Mouse (Mus musculus) limb, embryonic 11.5 days (tissue): ENCODE measurements at regions not wholly inside any gene's neighbourhood (a gene's known extent, or its start where the extent isn't known, plus 50 kb on each side); places are given as distances from the start of the nearest gene placed in this dataset.
A peak's percentile ranks its signal among the peaks of the same experiment; 100 is the strongest.

Experiments
- ATAC-seq: fragments of 200-750 bp; cut with Nextera tagmentation; 2 replicates; pipeline ENCODE4 v1.8.0; 2017; ENCODE audit warnings: low read depth; ENCODE audit not compliant: insufficient number of reproducible peaks, low FRiP score, low TSS enrichment
- DNase-seq: peaks from one replicate; pipeline ENCODE4 v3.0.0-alpha.2; 2015; ENCODE audit warnings: low spot score
- H3K27ac ChIP-seq: fragments of 300-500 bp; sonication (generic); replicated peaks from 2 replicates; pipeline ENCODE4 v1.5.1; 2014; ENCODE audit warnings: low read depth, mild to moderate bottlenecking, low read length
- H3K27me3 ChIP-seq: fragments of 300-500 bp; sonication (generic); 2 replicates; pipeline ENCODE4 v1.6.1; 2014; ENCODE audit warnings: mild to moderate bottlenecking, low read length, mixed read lengths; ENCODE audit not compliant: control insufficient read depth, insufficient read depth
- H3K36me3 ChIP-seq: fragments of 300-500 bp; sonication (generic); 2 replicates; pipeline ENCODE4 v1.6.1; 2014; ENCODE audit warnings: mild to moderate bottlenecking, low read length, moderate library complexity, mixed read lengths; ENCODE audit not compliant: control insufficient read depth, insufficient read depth
- H3K4me1 ChIP-seq: fragments of 300-500 bp; sonication (generic); 2 replicates; pipeline ENCODE4 v1.6.1; 2014; ENCODE audit warnings: low read length, mixed read lengths; ENCODE audit not compliant: control insufficient read depth, insufficient read depth
- H3K4me2 ChIP-seq: fragments of 300-500 bp; sonication (generic); 2 replicates; pipeline ENCODE4 v1.6.1; 2014; ENCODE audit warnings: low read depth, mild to moderate bottlenecking, moderate library complexity; ENCODE audit not compliant: severe bottlenecking
- H3K4me3 ChIP-seq: fragments of 300-500 bp; sonication (generic); 2 replicates; pipeline ENCODE4 v1.5.1; 2014; ENCODE audit warnings: low read depth, low read length
- H3K9ac ChIP-seq: fragments of 300-500 bp; sonication (generic); 2 replicates; pipeline ENCODE4 v1.6.1; 2014; ENCODE audit warnings: mild to moderate bottlenecking, low read length
- H3K9me3 ChIP-seq: fragments of 300-500 bp; sonication (generic); 2 replicates; pipeline ENCODE4 v1.6.1; 2016; ENCODE audit warnings: low read length; ENCODE audit not compliant: control insufficient read depth
- WGBS: fragments of 180-500 bp; shearing (Covaris S2); extraction: QIAGEN DNeasy Blood & Tissue Kit; methylation state at CpG from one replicate; pipeline ENCODE4 v1.1.7; 2014; 5-methylcytosine and 5-hydroxymethylcytosine counted together

DNA sequence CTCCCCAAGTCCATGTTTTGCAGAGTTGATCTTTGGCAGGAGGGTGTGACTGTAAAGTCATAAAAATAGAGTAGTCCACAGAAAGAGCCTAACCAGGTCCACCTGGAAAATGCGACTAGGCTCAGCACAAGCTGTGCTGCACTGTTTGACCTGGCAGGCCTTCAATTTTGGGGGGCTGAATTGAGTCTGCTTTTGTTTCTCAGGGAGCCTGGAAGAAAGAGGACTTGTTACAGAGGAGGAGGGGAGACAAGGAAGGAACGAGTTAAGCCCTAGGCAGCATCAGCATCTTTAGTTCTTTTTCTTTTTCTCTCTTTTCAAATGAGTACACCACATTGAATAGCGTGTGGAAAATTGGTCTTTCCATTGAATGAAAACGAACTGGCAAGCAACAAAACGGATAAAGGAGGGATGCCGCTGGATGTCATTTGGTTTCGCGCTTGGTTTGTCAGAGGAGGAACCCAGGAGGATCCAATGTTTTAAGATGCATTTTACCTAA is 516.1 kb downstream of the Gja1 start:
- Histone ChIP-seq H3K27ac (peak overlapping the region; percentile 48), H3K9me3 (no peaks in the 10 kb centered on the region), H3K4me1 (peaks cover 9% of the 10 kb centered on the region; the same call in 1 of the 2 replicates), H3K4me3 (no peak overlapping the region), H3K36me3 (no peaks in the 10 kb centered on the region), H3K27me3 (no peaks in the 10 kb centered on the region), H3K4me2 (no peak overlapping the region), H3K9ac (no peak overlapping the region)
- peak; percentile 63 for DNase-seq
- 59% methylated on average over 8 of the region's 8 CpGs for WGBS
- peak; percentile 94; the same call in 1 of the 2 replicates for ATAC-seq

DNA sequence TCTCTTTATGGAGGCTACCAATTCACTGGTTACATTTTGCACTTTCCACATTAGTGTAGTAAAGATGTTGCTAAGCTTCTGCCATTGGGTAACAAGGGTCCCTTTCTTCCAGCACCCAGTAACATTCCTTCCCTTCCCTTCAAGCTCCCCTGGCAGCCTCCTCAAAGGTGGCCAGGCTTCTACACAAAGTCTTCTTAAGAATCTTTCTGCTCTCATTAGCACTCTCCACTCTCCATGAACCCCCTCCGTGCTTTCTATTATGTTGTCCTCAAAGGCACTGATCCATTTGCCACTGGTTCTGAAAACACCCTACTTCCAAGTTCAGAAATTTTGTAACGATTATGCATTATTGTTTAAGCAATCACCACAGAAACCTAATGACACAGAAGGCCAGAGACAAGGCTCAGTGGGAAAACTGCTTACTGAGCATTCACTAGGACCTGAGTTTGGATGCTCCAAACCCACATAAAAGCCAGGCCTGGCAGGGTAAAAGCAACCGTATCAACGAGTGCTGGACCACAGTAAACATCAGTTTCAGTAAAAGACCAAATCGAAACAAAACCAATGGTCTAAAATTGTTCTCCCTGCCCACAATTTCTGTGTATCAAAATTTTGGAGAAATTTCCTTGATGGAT is 522.6 kb downstream of the Gja1 start:
- no peak overlapping the region for H3K27ac ChIP-seq
- no peak overlapping the region for H3K4me3 ChIP-seq
- no peak overlapping the region for H3K9ac ChIP-seq
- no peak overlapping the region for H3K4me2 ChIP-seq
- no peaks in the 10 kb centered on the region for H3K27me3 ChIP-seq
- DNase-seq (no peak), ATAC-seq (no peak)
- H3K36me3 ChIP-seq, result no peaks in the 10 kb centered on the region
- WGBS, result 86% methylated on average over 5 of the region's 5 CpGs
- no peaks in the 10 kb centered on the region for H3K9me3 ChIP-seq
- no peaks in the 10 kb centered on the region for H3K4me1 ChIP-seq

DNA sequence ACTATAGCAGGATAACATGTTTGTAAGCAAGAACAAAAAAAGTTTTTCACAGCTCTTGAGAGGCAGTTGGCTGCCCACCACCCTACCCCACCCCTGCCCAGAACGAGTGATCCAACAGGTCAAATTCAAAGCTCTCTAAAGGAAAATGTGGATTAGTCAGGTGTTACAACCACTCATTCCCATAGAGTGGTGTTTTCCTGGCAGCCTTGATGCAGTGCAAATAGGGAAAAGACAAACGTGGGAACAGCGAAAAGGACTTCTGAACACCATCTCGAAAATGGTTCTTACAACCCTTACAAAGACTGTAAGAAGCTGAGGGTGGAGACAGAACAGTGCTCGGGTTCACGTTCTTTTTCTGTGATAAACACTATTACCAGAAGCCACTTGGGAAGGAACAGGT is 523.8 kb downstream of the Gja1 start:
- ATAC-seq, result no peak
- Histone ChIP-seq H3K4me3 (no peak overlapping the region), H3K4me2 (no peak overlapping the region), H3K27me3 (no peaks in the 10 kb centered on the region), H3K36me3 (no peaks in the 10 kb centered on the region), H3K4me1 (no peaks in the 10 kb centered on the region), H3K9me3 (no peaks in the 10 kb centered on the region), H3K9ac (no peak overlapping the region), H3K27ac (no peak overlapping the region)
- no peak for DNase-seq
- 84% methylated on average over 6 of the region's 6 CpGs for WGBS

DNA sequence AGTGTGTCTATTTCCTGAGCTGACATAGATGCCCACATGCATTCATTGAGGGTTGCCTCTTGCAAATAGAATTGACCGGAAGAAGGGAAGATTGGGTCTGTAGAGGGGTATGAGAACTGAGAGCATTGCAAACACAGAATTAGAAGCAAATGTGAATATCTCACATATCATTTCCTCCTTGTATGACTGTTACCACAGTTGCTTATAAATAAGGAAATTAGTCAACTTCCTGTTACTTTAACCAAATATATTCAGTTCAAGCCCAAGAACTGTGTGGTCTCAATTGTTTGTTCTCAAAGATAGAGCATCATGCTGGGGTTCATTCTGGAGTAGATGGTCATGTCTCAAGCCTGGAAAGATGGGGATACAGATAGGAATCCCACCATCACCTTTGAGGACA is 535.6 kb downstream of the Gja1 start:
- H3K9ac ChIP-seq, result no peak overlapping the region
- no peaks in the 10 kb centered on the region for H3K9me3 ChIP-seq
- no peak for ATAC-seq
- no peaks in the 10 kb centered on the region for H3K27me3 ChIP-seq
- H3K27ac ChIP-seq, result no peak overlapping the region
- no peaks in the 10 kb centered on the region for H3K36me3 ChIP-seq
- H3K4me1 ChIP-seq, result no peaks in the 10 kb centered on the region
- no peak overlapping the region for H3K4me3 ChIP-seq
- no peak for DNase-seq
- no peak overlapping the region for H3K4me2 ChIP-seq
- 90% methylated on average over 1 of the region's 1 CpGs for WGBS

DNA sequence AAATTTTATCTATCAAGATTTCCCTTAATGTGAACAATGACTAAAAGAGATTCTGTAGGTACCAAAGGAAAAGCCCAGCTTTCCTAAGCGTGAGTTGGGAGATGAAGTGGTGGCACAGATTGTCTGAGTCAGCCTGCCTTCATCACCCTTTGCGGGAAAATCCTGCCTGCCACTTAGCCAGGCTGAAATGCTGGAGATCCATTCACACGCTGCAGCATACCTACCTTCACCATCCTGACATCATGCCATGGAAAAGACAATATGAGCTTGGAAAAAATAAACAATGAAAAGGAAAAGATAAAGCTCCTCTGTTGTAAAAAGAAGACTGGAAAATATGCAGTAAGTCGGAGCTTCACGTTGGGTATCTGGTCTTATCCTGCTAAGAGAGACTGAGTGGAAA is 537.0 kb downstream of the Gja1 start:
- Histone ChIP-seq H3K4me3 (no peak overlapping the region), H3K4me1 (no peaks in the 10 kb centered on the region), H3K27me3 (no peaks in the 10 kb centered on the region), H3K9ac (no peak overlapping the region), H3K9me3 (no peaks in the 10 kb centered on the region), H3K27ac (no peak overlapping the region), H3K36me3 (no peaks in the 10 kb centered on the region), H3K4me2 (no peak overlapping the region)
- no peak for DNase-seq
- WGBS, result 83% methylated on average over 5 of the region's 5 CpGs
- no peak for ATAC-seq

DNA sequence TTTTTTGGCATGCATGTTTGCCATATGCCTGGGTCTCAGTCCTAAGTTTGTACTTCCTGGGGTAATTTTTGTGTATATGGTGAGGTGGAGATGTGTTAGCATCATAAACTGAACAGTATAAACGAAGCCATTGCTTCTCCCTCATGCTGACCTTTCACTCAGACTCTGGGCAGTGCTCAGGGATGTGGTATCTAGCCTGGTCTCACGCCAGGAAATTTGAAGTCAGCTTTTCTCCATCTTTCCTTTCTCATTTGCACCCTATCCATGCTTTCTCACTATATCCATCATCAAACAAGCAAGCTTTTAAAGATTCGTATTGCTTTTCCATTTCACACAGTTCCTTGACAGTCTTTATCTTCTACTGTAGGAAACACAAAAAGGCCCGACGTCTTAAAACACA is 541.3 kb downstream of the Gja1 start:
- WGBS, result 78% methylated on average over 5 of the region's 5 CpGs
- ATAC-seq, result no peak
- H3K9ac ChIP-seq, result no peak overlapping the region
- no peaks in the 10 kb centered on the region for H3K36me3 ChIP-seq
- H3K9me3 ChIP-seq, result no peaks in the 10 kb centered on the region
- H3K4me3 ChIP-seq, result no peak overlapping the region
- H3K4me2 ChIP-seq, result no peak overlapping the region
- peaks cover 10% of the 10 kb centered on the region; the same call in 1 of the 2 replicates for H3K4me1 ChIP-seq
- no peak overlapping the region for H3K27ac ChIP-seq
- DNase-seq, result no peak
- H3K27me3 ChIP-seq, result no peaks in the 10 kb centered on the region

DNA sequence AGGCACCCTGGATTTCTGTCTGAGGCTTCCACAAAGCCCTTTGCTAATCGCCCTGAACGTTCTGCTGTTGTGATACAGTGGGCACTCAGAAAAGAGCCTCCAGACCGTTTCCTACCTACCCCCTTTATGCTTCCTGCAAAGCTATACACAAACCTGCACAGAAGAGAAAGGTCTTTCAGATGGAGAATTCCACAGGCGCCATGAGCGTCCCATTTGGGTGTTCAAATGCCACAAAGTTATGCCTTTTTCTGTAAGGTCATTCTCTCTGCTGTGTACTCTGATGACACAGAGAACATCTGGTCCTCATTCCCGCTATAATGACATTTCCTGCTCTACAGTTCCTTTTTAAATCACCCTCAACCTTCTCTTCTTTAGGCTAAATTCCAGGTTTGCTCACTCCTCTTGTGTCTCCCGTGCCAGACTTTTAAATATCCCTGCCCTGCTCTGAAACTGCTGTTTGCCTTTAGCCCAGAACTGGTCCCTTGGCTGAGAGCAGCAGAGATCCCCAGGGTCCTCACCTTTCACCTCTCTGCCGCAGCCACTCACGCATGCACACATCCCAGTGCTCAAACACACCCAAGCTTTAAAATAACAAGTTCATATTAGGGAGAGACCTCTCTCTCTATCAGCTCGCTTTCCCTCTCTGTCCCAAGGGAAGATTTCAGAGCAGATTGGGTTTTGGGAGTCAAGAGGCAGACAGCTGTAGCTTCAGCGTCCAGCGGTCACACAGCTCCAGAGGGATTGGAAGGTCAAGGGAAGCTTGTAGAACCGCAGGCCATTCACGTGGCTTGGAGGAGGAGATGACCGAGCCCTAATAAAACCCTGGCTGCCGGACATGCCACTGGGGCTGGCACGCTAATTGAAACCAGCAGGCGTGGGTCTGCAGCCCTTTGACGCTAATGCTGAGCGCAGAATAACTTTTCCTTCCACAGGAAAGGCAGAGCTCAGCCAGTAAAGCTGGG is 543.9 kb downstream of the Gja1 start:
- Histone ChIP-seq H3K4me2 (peak overlapping the region; percentile 35), H3K27me3 (no peaks in the 10 kb centered on the region), H3K9me3 (no peaks in the 10 kb centered on the region), H3K27ac (peak overlapping the region; percentile 90), H3K9ac (no peak overlapping the region), H3K4me1 (peaks cover 10% of the 10 kb centered on the region; the same call in 1 of the 2 replicates), H3K4me3 (no peak overlapping the region), H3K36me3 (no peaks in the 10 kb centered on the region)
- DNase-seq (peak; percentile 89), ATAC-seq (peak; percentile 91)
- WGBS, result 6% methylated on average over 20 of the region's 20 CpGs

DNA sequence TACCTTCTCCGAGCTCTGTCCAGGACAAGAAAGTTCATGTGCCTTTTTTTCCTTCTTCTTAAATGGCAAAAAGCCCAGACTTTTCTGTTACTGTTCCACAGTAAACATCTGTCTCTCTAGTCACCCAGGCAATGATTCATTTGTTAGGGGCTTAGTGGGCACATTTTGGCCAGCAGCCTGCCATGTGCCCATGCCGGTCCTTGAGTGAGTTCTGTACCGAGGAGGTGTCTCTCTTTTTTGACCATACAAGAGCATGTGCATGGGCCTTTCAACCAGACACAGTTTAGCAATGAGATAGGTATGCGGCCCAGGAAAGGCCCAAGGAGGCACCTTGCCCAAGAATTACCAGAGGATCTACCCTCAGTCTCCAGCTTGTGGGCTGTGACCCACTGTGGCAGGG is 551.0 kb upstream of the Hsf2 start:
- no peaks in the 10 kb centered on the region for H3K36me3 ChIP-seq
- no peak for DNase-seq
- no peaks in the 10 kb centered on the region for H3K27me3 ChIP-seq
- no peak overlapping the region for H3K27ac ChIP-seq
- H3K9me3 ChIP-seq, result no peaks in the 10 kb centered on the region
- H3K4me1 ChIP-seq, result no peaks in the 10 kb centered on the region
- ATAC-seq, result no peak
- H3K4me2 ChIP-seq, result no peak overlapping the region
- no peak overlapping the region for H3K4me3 ChIP-seq
- WGBS, result 97% methylated on average over 4 of the region's 4 CpGs
- no peak overlapping the region for H3K9ac ChIP-seq
